Mouse (Mus musculus) inflammation-experienced regulatory T-cells, adult 6 months (primary cell): Measurements from ENCODE around the gene Olfr160. TPM values are rescaled to one million over a fixed set of nuclear protein-coding genes. Genes with fewer than 3 reads are reported as not detected.

Experiments used
- polyA plus RNA-seq, 3 experiments: library from polyadenylated mRNA; unstranded; fragments of 100-300 nt; shearing (Covaris generic); gene quantifications; one replicate each; pipeline ENCODE4 v1.2.1; 2017

Gene Olfr160
- polyA plus RNA-seq, 3 experiments from 2014 or later: not detected

Other genes with a start within 250 kb of the Olfr160 start
- gene Msantd2, start 226.9 kb downstream of the Olfr160 start, polyA plus RNA-seq: 10 to 100 TPM in 2 of 3 experiments, 1 to 10 TPM in 1; 5.3 to 16.0 (median 11.6) TPM
- gene Esam, start 188.2 kb downstream of the Olfr160 start, polyA plus RNA-seq: under 1 TPM in 1 of 3 experiments, not detected in 2; 0.69 TPM
- gene Vsig2, start 177.0 kb downstream of the Olfr160 start, polyA plus RNA-seq: under 1 TPM in 1 of 3 experiments, not detected in 2; 0.54 TPM
- gene Nrgn, start 163.3 kb downstream of the Olfr160 start, polyA plus RNA-seq: 10 to 100 TPM in 1 of 3 experiments, under 1 TPM in 1, not detected in 1; 0.58 to 21.3 TPM
- gene Siae, start 160.6 kb downstream of the Olfr160 start, polyA plus RNA-seq: 10 to 100 TPM; 11.7 to 19.8 (median 13.9) TPM
- 1 to 10 TPM in 2 of 3 experiments, not detected in 1; 1.2 to 1.4 TPM for gene Spa17, start 102.5 kb downstream of the Olfr160 start, polyA plus RNA-seq
- gene Tbrg1, start 58.9 kb downstream of the Olfr160 start, polyA plus RNA-seq: 100 to 1,000 TPM; 190 to 216 (median 204) TPM
- not detected for gene Panx3, start 47.0 kb downstream of the Olfr160 start, polyA plus RNA-seq
- not detected for gene Olfr874, start 28.9 kb upstream of the Olfr160 start, polyA plus RNA-seq
- gene Olfr875, start 55.6 kb upstream of the Olfr160 start, polyA plus RNA-seq: not detected
- not detected for gene Olfr876, start 86.8 kb upstream of the Olfr160 start, polyA plus RNA-seq
- gene Olfr877, start 138.0 kb upstream of the Olfr160 start, polyA plus RNA-seq: under 1 TPM in 1 of 3 experiments, not detected in 2; 0.20 TPM
- gene Olfr145, start 180.5 kb upstream of the Olfr160 start, polyA plus RNA-seq: not detected
- under 1 TPM; 0.13 to 0.27 (median 0.13) TPM for gene Olfr878, start 201.6 kb upstream of the Olfr160 start, polyA plus RNA-seq